Mouse (Mus musculus) embryonic stem cell, embryonic (primary cell): ENCODE results near the gene Ctsw.

Source experiments
- CTCF ChIA-PET, 4 experiments: fragments of 300-600 bp in 2 of 4; fragments of 350-600 bp in 2 of 4; sonication (Branson Sonifier 250); formaldehyde crosslinking; loops; one replicate each; lab custom pipeline; 2022; ENCODE audit warnings: inconsistent platforms in 2 of 4; lab: Charles Lee
- POLR2A ChIA-PET, 4 experiments: fragments of 300-600 bp in 2 of 4; fragments of 350-600 bp in 2 of 4; sonication (Branson Sonifier 250); formaldehyde crosslinking; loops; one replicate each; lab custom pipeline; 2022; ENCODE audit warnings: antibody characterized with exemption in 4 of 4, inconsistent platforms in 1 of 4; lab: Charles Lee

Ctsw gene

GRCm38 (mm10) chr19:5461411-5461810 is 6.9 kb downstream of the Ctsw start:
- ChIA-PET POLR2A (interaction anchor here (1.0 to 28.9 kb wide), 13 partner anchors 9 to 166 kb away, joined by 3 to 735 read pairs (median 7); partner anchors contain the start of genes Mus81 (in 4 of the 4), Cfl1 (in 2 of the 4), Drap1 (in 2 of the 4) and AI837181 (in 1 of the 4)), CTCF (interaction anchor here in 2 of 4 experiments (2.2 to 10.5 kb wide), 2 partner anchors 27 kb away, joined by 13 to 118 read pairs; partner anchors contain the start of genes Mus81 (in 2 of the 2) and Cfl1 (in 1 of the 2))

- ChIA-PET POLR2A (interaction anchor here (0.5 to 28.9 kb wide), 46 partner anchors 8 to 804 kb away, joined by 3 to 735 read pairs (median 4); partner anchors contain the start of genes Mus81 (in 4 of the 4), Cfl1 (in 3 of the 4), AI837181 (in 2 of the 4) and Drap1 (in 2 of the 4)), CTCF (interaction anchor here (0.5 to 10.5 kb wide), 16 partner anchors 9 to 326 kb away, joined by 3 to 118 read pairs (median 4); partner anchors contain the start of genes Mus81 (in 3 of the 4), Ap5b1 (in 1 of the 4) and Cfl1 (in 1 of the 4))
Measured at GRCm38 (mm10) chr19:5460465-5460911, 7.8 kb downstream of the Ctsw start, which contains the start of gene Fibp. TSS of gene Fibp (plus strand) at chr19:5460615.

GRCm38 (mm10) chr19:5459896-5460295 is 8.4 kb downstream of the Ctsw start:
- CTCF ChIA-PET, result interaction anchor here (0.5 to 10.5 kb wide), 13 partner anchors 10 to 327 kb away, joined by 3 to 118 read pairs (median 5); partner anchors contain the start of genes Mus81 (in 3 of the 4), Ap5b1 (in 1 of the 4) and Cfl1 (in 1 of the 4)
- POLR2A ChIA-PET, result interaction anchor here (0.7 to 28.9 kb wide), 37 partner anchors 8 to 625 kb away, joined by 3 to 735 read pairs (median 5); partner anchors contain the start of genes Mus81 (in 4 of the 4), Cfl1 (in 3 of the 4), AI837181 (in 2 of the 4) and Drap1 (in 2 of the 4)

GRCm38 (mm10) chr19:5459019-5459418 is 9.3 kb downstream of the Ctsw start:
- POLR2A ChIA-PET, result interaction anchor here in 3 of 4 experiments (0.9 to 28.9 kb wide), 11 partner anchors 9 to 92 kb away, joined by 3 to 735 read pairs (median 14); partner anchors contain the start of genes Cfl1 (in 3 of the 3), Mus81 (in 3 of the 3), Banf1 (in 1 of the 3) and Eif1ad (in 1 of the 3)
- CTCF ChIA-PET, result interaction anchor here in 3 of 4 experiments (1.9 to 10.5 kb wide), 4 partner anchors 29 to 51 kb away, joined by 8 to 118 read pairs (median 12); partner anchors contain the start of genes Mus81 (in 3 of the 3), Cfl1 (in 1 of the 3) and Snx32 (in 1 of the 3)

- ChIA-PET CTCF (interaction anchor here in 3 of 4 experiments (0.6 to 2.8 kb wide), 28 partner anchors 9 to 819 kb away, joined by 3 to 34 read pairs (median 6); partner anchors contain the start of genes Mus81 (in 2 of the 3), AI837181 (in 1 of the 3), Cfl1 (in 1 of the 3) and Ctsw (in 1 of the 3)), POLR2A (interaction anchor here (0.5 to 28.9 kb wide), 99 partner anchors 8 to 883 kb away, joined by 3 to 735 read pairs (median 4); partner anchors contain the start of genes Mus81 (in 4 of the 4), AI837181 (in 3 of the 4), Cfl1 (in 3 of the 4) and Ctsw (in 3 of the 4))
Measured at GRCm38 (mm10) chr19:5457746-5458442, 10.4 kb downstream of the Ctsw start, which contains the start of gene Ccdc85b. TSS of gene Ccdc85b (minus strand) at chr19:5457894.

GRCm38 (mm10) chr19:5456922-5457745 is 11.2 kb downstream of the Ctsw start:
- ChIA-PET POLR2A (interaction anchor here (0.5 to 28.9 kb wide), 134 partner anchors 8 to 685 kb away, joined by 3 to 735 read pairs (median 4); partner anchors contain the start of genes Fosl1 (in 4 of the 4), Mus81 (in 4 of the 4), AI837181 (in 3 of the 4) and Cfl1 (in 3 of the 4)), CTCF (interaction anchor here (0.5 to 2.8 kb wide), 54 partner anchors 8 to 830 kb away, joined by 3 to 34 read pairs (median 4); partner anchors contain the start of genes Mus81 (in 3 of the 4), AI837181 (in 2 of the 4), Drap1 (in 2 of the 4) and Fosl1 (in 2 of the 4))

GRCm38 (mm10) chr19:5456241-5456921 is 11.9 kb downstream of the Ctsw start:
- ChIA-PET POLR2A (interaction anchor here (0.5 to 28.9 kb wide), 106 partner anchors 8 to 964 kb away, joined by 3 to 735 read pairs (median 4); partner anchors contain the start of genes Fosl1 (in 4 of the 4), AI837181 (in 3 of the 4), Cfl1 (in 3 of the 4) and Ctsw (in 3 of the 4)), CTCF (interaction anchor here (0.6 to 2.8 kb wide), 48 partner anchors 7 to 1868 kb away, joined by 3 to 34 read pairs (median 4); partner anchors contain the start of genes Mus81 (in 3 of the 4), AI837181 (in 2 of the 4), Drap1 (in 2 of the 4) and Fosl1 (in 2 of the 4))

GRCm38 (mm10) chr19:5455568-5455967 is 12.7 kb downstream of the Ctsw start:
- ChIA-PET POLR2A (interaction anchor here in 3 of 4 experiments (1.0 to 28.9 kb wide), 27 partner anchors 8 to 577 kb away, joined by 3 to 735 read pairs (median 16); partner anchors contain the start of genes Cfl1 (in 3 of the 3), Mus81 (in 3 of the 3), AI837181 (in 2 of the 3) and Drap1 (in 2 of the 3)), CTCF (interaction anchor here in 2 of 4 experiments (1.0 to 2.6 kb wide), 12 partner anchors 7 to 337 kb away, joined by 3 to 13 read pairs (median 4); partner anchors contain the start of genes Fosl1 (in 2 of the 2), AI837181 (in 1 of the 2), Ap5b1 (in 1 of the 2) and Drap1 (in 1 of the 2))

GRCm38 (mm10) chr19:5455037-5455436 is 13.3 kb downstream of the Ctsw start:
- ChIA-PET POLR2A (interaction anchor here in 3 of 4 experiments (1.6 to 28.9 kb wide), 12 partner anchors 8 to 72 kb away, joined by 4 to 735 read pairs (median 38); partner anchors contain the start of genes Cfl1 (in 3 of the 3), Mus81 (in 3 of the 3), AI837181 (in 2 of the 3) and Drap1 (in 2 of the 3)), CTCF (interaction anchor here in 2 of 4 experiments (1.1 to 1.7 kb wide), 3 partner anchors 33 to 106 kb away, joined by 3 to 6 read pairs (median 3); no protein-coding TSS in a partner anchor)

- ChIA-PET POLR2A (interaction anchor here in 3 of 4 experiments (0.7 to 1.7 kb wide), 11 partner anchors 9 to 43 kb away, joined by 3 to 6 read pairs (median 3); partner anchors contain the start of genes Fibp (in 2 of the 3), Cfl1 (in 1 of the 3), Drap1 (in 1 of the 3) and Mus81 (in 1 of the 3)), CTCF (interaction anchor here in 2 of 4 experiments (0.7 to 1.2 kb wide), 3 partner anchors 12 to 436 kb away, joined by 3 to 4 read pairs (median 3); no protein-coding TSS in a partner anchor)
Measured at GRCm38 (mm10) chr19:5451766-5452165, 16.5 kb downstream of the Ctsw start.

- CTCF ChIA-PET, result interaction anchor here in 3 of 4 experiments (0.9 to 3.0 kb wide), 6 partner anchors 7 to 119 kb away, joined by 3 to 13 read pairs (median 4); partner anchors contain the start of genes Ccdc85b (in 1 of the 3) and Mus81 (in 1 of the 3)
- POLR2A ChIA-PET, result interaction anchor here in 3 of 4 experiments (0.6 to 5.7 kb wide), 15 partner anchors 7 to 64 kb away, joined by 3 to 44 read pairs (median 4); partner anchors contain the start of genes Ccdc85b (in 3 of the 3), Cfl1 (in 2 of the 3), Drap1 (in 1 of the 3) and Fibp (in 1 of the 3)
Measured at GRCm38 (mm10) chr19:5449673-5450072, 18.6 kb downstream of the Ctsw start.

GRCm38 (mm10) chr19:5448354-5449150 is 19.8 kb downstream of the Ctsw start:
- CTCF ChIA-PET, result interaction anchor here (0.7 to 3.0 kb wide), 9 partner anchors 8 to 120 kb away, joined by 3 to 13 read pairs (median 4); partner anchors contain the start of genes Ccdc85b (in 1 of the 4) and Mus81 (in 1 of the 4)
- POLR2A ChIA-PET, result interaction anchor here in 3 of 4 experiments (0.6 to 5.7 kb wide), 24 partner anchors 8 to 397 kb away, joined by 3 to 44 read pairs (median 4); partner anchors contain the start of genes Ccdc85b (in 3 of the 3), Drap1 (in 3 of the 3), Cfl1 (in 2 of the 3) and Fibp (in 2 of the 3)
